ENCODE assay signal across 8 mouse cellular contexts in the genomic region with DNA sequence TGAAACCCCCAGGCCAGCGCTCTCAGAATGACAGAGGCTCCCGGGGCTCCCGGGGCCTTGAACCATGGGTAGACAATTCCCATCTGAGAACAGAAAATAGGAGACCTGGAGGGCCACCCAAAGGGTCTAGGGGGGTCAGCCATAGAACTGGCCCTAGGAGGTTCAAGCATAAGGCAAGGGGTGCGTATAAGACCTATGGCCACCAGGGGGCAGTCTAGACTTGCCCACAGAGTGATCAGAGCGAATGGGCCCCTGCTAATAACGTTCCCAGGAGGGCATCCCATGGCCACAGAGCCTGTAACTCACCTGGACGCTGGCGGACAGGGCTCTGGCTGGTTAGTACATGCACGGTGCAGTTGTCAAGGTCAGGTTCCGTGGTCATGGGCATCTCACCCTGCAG. TPM values are rescaled to one million over a fixed set of nuclear protein-coding genes. Genes with fewer than 3 reads are reported as not detected.
DNase-seq lines count a peak whose midpoint lies in the region; ATAC-seq and TF ChIP-seq lines count a peak whose summit lies in the region.

No protein-coding gene starts in this region.

- H3K36me3 ChIP-seq in heart, adult 2 months (ENCODE audit: control insufficient read depth, insufficient read depth, low read length): no peaks in the 10 kb centered on the region
- peaks cover 35% of the 10 kb centered on the region for H3K36me3 ChIP-seq in kidney, postnatal 0 days (ENCODE audit: insufficient read depth, low read length)
- peaks cover 55% of the 10 kb centered on the region for H3K36me3 ChIP-seq in liver, embryonic 11.5 days (ENCODE audit: control insufficient read depth, insufficient read depth, low read length)
- peaks cover 36% of the 10 kb centered on the region for H3K36me3 ChIP-seq in stomach, embryonic 14.5 days (ENCODE audit: control insufficient read depth, insufficient read depth, low read length)

- DNase-seq in 416B (ENCODE audit: low read depth): peak; percentile 87
- peak; percentile 51 for DNase-seq in adrenal gland, adult 8-10 months
- peak; percentile 72 for DNase-seq in embryo, embryonic 11.5 days (ENCODE audit: low read depth, low spot score)
- DNase-seq in heart, adult 2 months: peak; percentile 79 to 84
- peak; percentile 95 for DNase-seq in kidney, postnatal 0 days (ENCODE audit: low spot score)
- peak; percentile 79 for DNase-seq in liver, embryonic 11.5 days (ENCODE audit: low spot score)
- peak; percentile 76 for DNase-seq in neural tube, embryonic 10.5 days (ENCODE audit: extremely low spot score, low spot score)

- H3K27ac ChIP-seq in heart, adult 2 months: no peak overlapping the region
- H3K27ac ChIP-seq in kidney, postnatal 0 days: no peak overlapping the region
- H3K27ac ChIP-seq in liver, embryonic 11.5 days (ENCODE audit: low read depth, low read length): no peak overlapping the region
- no peak overlapping the region for H3K27ac ChIP-seq in stomach, embryonic 14.5 days (ENCODE audit: low read length)

- no peaks in the 10 kb centered on the region for H3K27me3 ChIP-seq in heart, adult 2 months (ENCODE audit: control insufficient read depth, insufficient read depth, low read length)
- H3K27me3 ChIP-seq in kidney, postnatal 0 days (ENCODE audit: insufficient read depth, low read length): no peaks in the 10 kb centered on the region
- no peaks in the 10 kb centered on the region for H3K27me3 ChIP-seq in liver, embryonic 11.5 days (replicated peaks; ENCODE audit: control insufficient read depth, insufficient read depth, low read length)
- no peaks in the 10 kb centered on the region for H3K27me3 ChIP-seq in stomach, embryonic 14.5 days (ENCODE audit: control insufficient read depth, insufficient read depth, low read length)

- TF ChIP-seq EP300 in heart, adult 2 months (IDR thresholded peaks at IDR 0.05; ENCODE audit: insufficient read depth, low read depth, low read length): peak; percentile 94

- intact Hi-C loops in heart, adult 2 months (cut with DNase I): loop anchor here (1.0 to 5.0 kb wide), 3 partner anchors 50 to 329 kb away; a partner anchor contains a TSS

- H3K4me3 ChIP-seq in heart, adult 2 months: no peak overlapping the region
- H3K4me3 ChIP-seq in kidney, postnatal 0 days (replicated peaks; ENCODE audit: low read depth, low read length): no peak overlapping the region
- H3K4me3 ChIP-seq in liver, embryonic 11.5 days (ENCODE audit: low read depth, low read length): no peak overlapping the region
- H3K4me3 ChIP-seq in stomach, embryonic 14.5 days (ENCODE audit: low read depth, low read length): no peak overlapping the region

- H3K79me2 ChIP-seq in heart, adult 2 months (replicated peaks; ENCODE audit: control insufficient read depth, insufficient read depth, low read length): no peaks in the 10 kb centered on the region

- TF ChIP-seq CTCF in heart, adult 2 months (IDR thresholded peaks at IDR 0.05): no peak; the same call in 1 of the 2 replicates
- TF ChIP-seq CTCF in kidney, postnatal 0 days (IDR thresholded peaks at IDR 0.05; ENCODE audit: low read depth): peak; percentile 95

- WGBS in heart, adult 2 months: 29% methylated on average over 10 of the region's 10 CpGs
- 26% methylated on average over 10 of the region's 10 CpGs for WGBS in kidney, postnatal 0 days
- 39% methylated on average over 10 of the region's 10 CpGs for WGBS in liver, embryonic 11.5 days
- 31% methylated on average over 10 of the region's 10 CpGs for WGBS in stomach, embryonic 14.5 days

- H3K4me2 ChIP-seq in kidney, postnatal 0 days (ENCODE audit: low read length): no peak overlapping the region
- H3K4me2 ChIP-seq in liver, embryonic 11.5 days: no peak overlapping the region
- H3K4me2 ChIP-seq in stomach, embryonic 14.5 days (replicated peaks; ENCODE audit: low read depth, low read length): no peak overlapping the region

- no peaks in the 10 kb centered on the region for H3K4me1 ChIP-seq in heart, adult 2 months (ENCODE audit: control insufficient read depth, insufficient read depth, low read length)
- H3K4me1 ChIP-seq in kidney, postnatal 0 days (replicated peaks; ENCODE audit: insufficient read depth, low read length): no peaks in the 10 kb centered on the region
- no peaks in the 10 kb centered on the region for H3K4me1 ChIP-seq in liver, embryonic 11.5 days (replicated peaks; ENCODE audit: control insufficient read depth, insufficient read depth, low read length)
- H3K4me1 ChIP-seq in stomach, embryonic 14.5 days (ENCODE audit: control insufficient read depth, insufficient read depth, low read length): no peaks in the 10 kb centered on the region

- H3K9ac ChIP-seq in heart, adult 2 months (ENCODE audit: low read depth, low read length): no peak overlapping the region
- H3K9ac ChIP-seq in kidney, postnatal 0 days (ENCODE audit: low read depth, low read length): no peak overlapping the region
- no peak overlapping the region for H3K9ac ChIP-seq in liver, embryonic 11.5 days (ENCODE audit: low read depth, low read length)
- no peak overlapping the region for H3K9ac ChIP-seq in stomach, embryonic 14.5 days (replicated peaks; ENCODE audit: low read depth, low read length)

- H3K9me3 ChIP-seq in kidney, postnatal 0 days (replicated peaks; ENCODE audit: low read length): no peaks in the 10 kb centered on the region
- H3K9me3 ChIP-seq in liver, embryonic 11.5 days (ENCODE audit: control insufficient read depth, low read length): no peaks in the 10 kb centered on the region
- H3K9me3 ChIP-seq in stomach, embryonic 14.5 days (ENCODE audit: control insufficient read depth, low read depth, low read length): no peaks in the 10 kb centered on the region

- TF ChIP-seq POLR2A in heart, adult 2 months (IDR thresholded peaks at IDR 0.05; ENCODE audit: insufficient read depth, low read depth, low read length): no peak

- ATAC-seq in kidney, postnatal 0 days (replicated peaks; ENCODE audit: low FRiP score, low read depth): no peak; the same call in 1 of the 2 replicates
- peak; percentile 40; the same call in 1 of the 2 replicates for ATAC-seq in liver, embryonic 11.5 days (replicated peaks; ENCODE audit: low FRiP score)
- peak; percentile 54; the same call in 1 of the 2 replicates for ATAC-seq in stomach, embryonic 14.5 days (ENCODE audit: insufficient number of reproducible peaks, insufficient read depth, low FRiP score, low read depth)

RNA-seq across cellular contexts. Expression of a gene that starts 24.9 kb away (rescaled TPM):
- total RNA-seq in adrenal gland, adult 8-10 months (2022): 10 to 100 TPM; 25.8 to 28.5 (median 26.2) TPM
- total RNA-seq in heart, adult 2 months (2021): 1 to 10 TPM; 5.6 to 7.7 TPM
- polyA plus RNA-seq in heart, adult 2 months (2012; rRNA removed): 12.3 and 15.8 TPM in 2 replicates
- polyA plus RNA-seq in kidney, postnatal 0 days (2015; fragmentation: Nextera tagmentation; extraction: Ambion mirVana): 44.5 and 45.6 TPM in 2 replicates
- 51.9 and 55.6 TPM in 2 replicates for polyA plus RNA-seq in liver, embryonic 11.5 days (2014; fragmentation: Nextera tagmentation; extraction: Ambion mirVana)
- polyA plus RNA-seq in stomach, embryonic 14.5 days (2014; fragmentation: Nextera tagmentation; extraction: Ambion mirVana): 46.4 and 54.0 TPM in 2 replicates

RNA-seq across cellular contexts. Expression of a gene that starts 25.0 kb away (rescaled TPM):
- 10 to 100 TPM; 46.3 to 68.8 (median 57.7) TPM for total RNA-seq in adrenal gland, adult 8-10 months (2022)
- 10 to 100 TPM; 36.9 to 41.6 TPM for total RNA-seq in heart, adult 2 months (2021)
- polyA plus RNA-seq in heart, adult 2 months (2012; rRNA removed): 91.3 and 99.4 TPM in 2 replicates
- 44.0 and 44.5 TPM in 2 replicates for polyA plus RNA-seq in kidney, postnatal 0 days (2015; fragmentation: Nextera tagmentation; extraction: Ambion mirVana)
- 24.7 and 26.8 TPM in 2 replicates for polyA plus RNA-seq in liver, embryonic 11.5 days (2014; fragmentation: Nextera tagmentation; extraction: Ambion mirVana)
- 31.5 and 34.3 TPM in 2 replicates for polyA plus RNA-seq in stomach, embryonic 14.5 days (2014; fragmentation: Nextera tagmentation; extraction: Ambion mirVana)

RNA-seq across cellular contexts. Expression of a gene that starts 40.3 kb away (rescaled TPM):
- not detected for total RNA-seq in adrenal gland, adult 8-10 months (2022)
- total RNA-seq in heart, adult 2 months (2021): 1 to 10 TPM; 1.6 to 8.1 TPM
- 6.8 and 8.2 TPM in 2 replicates for polyA plus RNA-seq in heart, adult 2 months (2012; rRNA removed)
- polyA plus RNA-seq in kidney, postnatal 0 days (2015; fragmentation: Nextera tagmentation; extraction: Ambion mirVana): 0.67 and 1.0 TPM in 2 replicates
- 0.23 and 0.29 TPM in 2 replicates for polyA plus RNA-seq in liver, embryonic 11.5 days (2014; fragmentation: Nextera tagmentation; extraction: Ambion mirVana)
- 0.39 and 0.46 TPM in 2 replicates for polyA plus RNA-seq in stomach, embryonic 14.5 days (2014; fragmentation: Nextera tagmentation; extraction: Ambion mirVana)

RNA-seq across cellular contexts. Expression of a gene that starts 50.3 kb away (rescaled TPM):
- 10 to 100 TPM; 13.8 to 25.2 (median 18.5) TPM for total RNA-seq in adrenal gland, adult 8-10 months (2022)
- 10 to 100 TPM; 14.0 to 14.8 TPM for total RNA-seq in heart, adult 2 months (2021)
- polyA plus RNA-seq in heart, adult 2 months (2012; rRNA removed): 48.5 and 55.5 TPM in 2 replicates
- 12.5 and 14.9 TPM in 2 replicates for polyA plus RNA-seq in kidney, postnatal 0 days (2015; fragmentation: Nextera tagmentation; extraction: Ambion mirVana)
- 29.7 and 45.8 TPM in 2 replicates for polyA plus RNA-seq in liver, embryonic 11.5 days (2014; fragmentation: Nextera tagmentation; extraction: Ambion mirVana)
- polyA plus RNA-seq in stomach, embryonic 14.5 days (2014; fragmentation: Nextera tagmentation; extraction: Ambion mirVana): 15.6 and 24.2 TPM in 2 replicates

RNA-seq across cellular contexts. Expression of a gene that starts 57.6 kb away (rescaled TPM):
- total RNA-seq in adrenal gland, adult 8-10 months (2022): 10 to 100 TPM; 16.7 to 33.1 (median 22.0) TPM
- 1 to 10 TPM; 4.0 to 5.6 TPM for total RNA-seq in heart, adult 2 months (2021)
- polyA plus RNA-seq in heart, adult 2 months (2012; rRNA removed): 8.5 and 9.0 TPM in 2 replicates
- polyA plus RNA-seq in kidney, postnatal 0 days (2015; fragmentation: Nextera tagmentation; extraction: Ambion mirVana): 31.2 and 36.3 TPM in 2 replicates
- polyA plus RNA-seq in liver, embryonic 11.5 days (2014; fragmentation: Nextera tagmentation; extraction: Ambion mirVana): 36.5 and 40.6 TPM in 2 replicates
- 38.3 and 42.1 TPM in 2 replicates for polyA plus RNA-seq in stomach, embryonic 14.5 days (2014; fragmentation: Nextera tagmentation; extraction: Ambion mirVana)
